Comparison of ENCODE assay signal across 27 mouse cellular contexts in the genomic region with DNA sequence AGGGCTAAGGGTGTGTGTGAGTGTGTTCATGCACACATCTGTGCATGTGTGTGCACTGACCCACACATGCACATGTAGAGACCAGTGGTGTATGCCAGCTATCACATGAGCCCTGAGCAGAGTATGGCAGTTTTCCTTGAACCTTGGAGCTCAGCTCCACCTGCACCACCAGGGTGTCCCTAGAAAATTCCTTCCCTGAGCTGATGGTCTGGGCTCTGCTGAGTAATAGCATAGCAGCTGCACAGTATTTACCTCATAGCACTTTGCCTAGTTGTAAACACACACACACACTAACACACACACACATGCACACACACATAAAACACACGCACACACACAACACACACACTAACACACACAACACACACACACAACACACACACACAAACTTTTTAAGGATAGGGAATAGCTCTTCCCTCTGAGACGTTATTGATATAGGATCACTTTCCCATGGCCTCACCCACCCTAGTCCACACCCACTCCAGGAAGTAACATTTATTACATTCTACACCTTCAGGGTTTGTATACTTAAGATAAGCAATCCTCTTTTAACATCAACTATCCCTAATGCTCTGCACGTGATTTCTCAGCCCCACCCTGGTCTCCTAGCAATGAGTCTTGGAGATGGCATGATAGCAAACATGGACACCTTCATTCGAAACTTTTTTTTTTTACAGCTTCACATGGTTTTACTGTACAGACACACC. TPM values are rescaled to one million over a fixed set of nuclear protein-coding genes. Genes with fewer than 3 reads are reported as not detected.
A peak's percentile ranks its signal among the peaks of the same experiment; 100 is the strongest.
DNase-seq lines count a peak whose midpoint lies in the region; ATAC-seq and TF ChIP-seq lines count a peak whose summit lies in the region.
"Had no signal": no experiment of that assay in that cellular context is flagged by ENCODE, and none has a peak within 500 bp of the region (broad histone marks: within the 10 kb centered on the region; RNA-seq: fewer than 3 reads in every experiment).

No protein-coding gene starts in this region.

- no peaks in the 10 kb centered on the region for H3K79me2 ChIP-seq in MEL (ENCODE audit: control insufficient read depth, insufficient read depth, low read length, poor library complexity)

- H3K9me3 ChIP-seq in MEL (replicated peaks; ENCODE audit: insufficient read depth, low read length), result no peaks in the 10 kb centered on the region
- no peaks in the 10 kb centered on the region for H3K9me3 ChIP-seq in intestine, embryonic 15.5 days
- no peaks in the 10 kb centered on the region for H3K9me3 ChIP-seq in stomach, embryonic 15.5 days
- no peaks in the 10 kb centered on the region for H3K9me3 ChIP-seq in forebrain, embryonic 15.5 days
- H3K9me3 ChIP-seq: hindbrain, embryonic 15.5 days had no signal

- peaks cover 0 to 4% of the 10 kb centered on the region in 2 experiments; a peak in 2 of 4 replicates for H3K4me1 ChIP-seq in MEL (ENCODE audit: control insufficient read depth in 1 of 2, insufficient read depth in 2 of 2, low read length in 2 of 2)
- H3K4me1 ChIP-seq in intestine, embryonic 15.5 days (replicated peaks), result no peaks in the 10 kb centered on the region
- 0 out of 2 replicates have a peak, but pooled peaks cover 3% of the 10 kb centered on the region for H3K4me1 ChIP-seq in stomach, embryonic 15.5 days
- H3K4me1 ChIP-seq in forebrain, embryonic 15.5 days, result no peaks in the 10 kb centered on the region
- H3K4me1 ChIP-seq: embryonic facial prominence, embryonic 12.5 days; embryonic facial prominence, embryonic 15.5 days; heart, embryonic 13.5 days; hindbrain, embryonic 12.5 days; hindbrain, embryonic 15.5 days had no signal

- TF ChIP-seq RAD21 in MEL (IDR thresholded peaks at IDR 0.05; ENCODE audit: low read depth, low read length), result no peak

- H3K36me3 ChIP-seq in MEL (ENCODE audit: control insufficient read depth in 1 of 2, insufficient read depth in 2 of 2, low read length in 2 of 2), result no peaks in the 10 kb centered on the region
- no peaks in the 10 kb centered on the region for H3K36me3 ChIP-seq in intestine, embryonic 15.5 days
- H3K36me3 ChIP-seq in stomach, embryonic 15.5 days, result no peaks in the 10 kb centered on the region
- H3K36me3 ChIP-seq in forebrain, embryonic 15.5 days, result no peaks in the 10 kb centered on the region
- H3K36me3 ChIP-seq: embryonic facial prominence, embryonic 12.5 days; embryonic facial prominence, embryonic 15.5 days; G1E; heart, embryonic 13.5 days; hindbrain, embryonic 12.5 days; hindbrain, embryonic 15.5 days had no signal

- ATAC-seq in intestine, embryonic 15.5 days, result peak; percentile 95
- peak; percentile 80 for ATAC-seq in stomach, embryonic 15.5 days (ENCODE audit: insufficient read depth, low FRiP score, low read depth)
- ATAC-seq in forebrain, embryonic 15.5 days (replicated peaks), result no peak
- ATAC-seq: forebrain, embryonic 16.5 days had no signal

- no peak for DNase-seq in MEL (ENCODE audit: low read depth, low spot score)
- peak; percentile 98 for DNase-seq in large intestine, adult 2 months (ENCODE audit: low read depth, low spot score)
- DNase-seq in right cerebral cortex, postnatal 36 days (ENCODE audit: low spot score in 2 of 2), result no peak
- no peak for DNase-seq in adrenal gland, adult 8-10 months
- no peak for DNase-seq in frontal cortex, postnatal 10 days (ENCODE audit: low spot score in 2 of 2)
- DNase-seq: adrenal gland, adult 2 months; adrenal gland, postnatal 25 days; B cell, adult 2 months; cerebellum, adult 18-20 months; cerebellum, adult 9-10 months; cerebellum, postnatal 14 days; gastrocnemius, postnatal 25 days; heart, adult 18-20 months; heart, postnatal 14 days; kidney, adult 18-20 months had no signal

- H3K4me3 ChIP-seq in MEL (ENCODE audit: control insufficient read depth in 1 of 2, insufficient read depth in 1 of 2, low read depth in 2 of 2, low read length in 2 of 2), result no peak overlapping the region
- no peak overlapping the region for H3K4me3 ChIP-seq in intestine, embryonic 15.5 days (replicated peaks)
- H3K4me3 ChIP-seq in stomach, embryonic 15.5 days (replicated peaks), result no peak overlapping the region
- H3K4me3 ChIP-seq in forebrain, embryonic 15.5 days, result no peak overlapping the region
- H3K4me3 ChIP-seq: embryonic facial prominence, embryonic 12.5 days; embryonic facial prominence, embryonic 15.5 days; heart, embryonic 13.5 days; hindbrain, embryonic 12.5 days; hindbrain, embryonic 15.5 days had no signal

- no peak for TF ChIP-seq CTCF in MEL (IDR thresholded peaks at IDR 0.05 in 2 of 3, conservative IDR thresholded peaks at IDR 0.05 in 1 of 3; ENCODE audit: control insufficient read depth in 1 of 3, insufficient read depth in 1 of 3, low read depth in 2 of 3, low read length in 3 of 3, poor library complexity in 1 of 3, severe bottlenecking in 1 of 3)

- no peak for TF ChIP-seq EP300 in MEL (IDR thresholded peaks at IDR 0.05; ENCODE audit: low read depth in 1 of 2, low read length in 2 of 2)

- no peak overlapping the region for H3K9ac ChIP-seq in MEL (ENCODE audit: control insufficient read depth, low read depth, low read length, poor library complexity, severe bottlenecking)
- no peak overlapping the region for H3K9ac ChIP-seq in intestine, embryonic 15.5 days
- H3K9ac ChIP-seq in stomach, embryonic 15.5 days, result no peak overlapping the region
- H3K9ac ChIP-seq in forebrain, embryonic 15.5 days (replicated peaks), result no peak overlapping the region
- H3K9ac ChIP-seq: embryonic facial prominence, embryonic 12.5 days; embryonic facial prominence, embryonic 15.5 days; heart, embryonic 13.5 days; hindbrain, embryonic 12.5 days; hindbrain, embryonic 15.5 days had no signal

- H3K27ac ChIP-seq in MEL (ENCODE audit: control insufficient read depth, low read depth, low read length), result no peak overlapping the region
- no peak overlapping the region for H3K27ac ChIP-seq in intestine, embryonic 15.5 days
- H3K27ac ChIP-seq in stomach, embryonic 15.5 days, result peak overlapping the region; percentile 7; the same call in 1 of the 2 replicates
- no peak overlapping the region for H3K27ac ChIP-seq in forebrain, embryonic 15.5 days (replicated peaks)
- H3K27ac ChIP-seq: embryonic facial prominence, embryonic 12.5 days; embryonic facial prominence, embryonic 15.5 days; heart, embryonic 13.5 days; hindbrain, embryonic 12.5 days; hindbrain, embryonic 15.5 days had no signal

- H3K4me2 ChIP-seq in intestine, embryonic 15.5 days (replicated peaks), result no peak overlapping the region
- no peak overlapping the region for H3K4me2 ChIP-seq in stomach, embryonic 15.5 days
- H3K4me2 ChIP-seq in forebrain, embryonic 15.5 days (replicated peaks), result no peak overlapping the region
- H3K4me2 ChIP-seq: embryonic facial prominence, embryonic 12.5 days; embryonic facial prominence, embryonic 15.5 days; heart, embryonic 13.5 days; hindbrain, embryonic 12.5 days; hindbrain, embryonic 15.5 days had no signal

- H3K27me3 ChIP-seq in MEL (ENCODE audit: control insufficient read depth in 1 of 2, insufficient read depth in 2 of 2, low read length in 2 of 2), result no peaks in the 10 kb centered on the region
- peaks cover 7% of the 10 kb centered on the region for H3K27me3 ChIP-seq in intestine, embryonic 15.5 days (replicated peaks)
- H3K27me3 ChIP-seq in stomach, embryonic 15.5 days (replicated peaks), result 0 out of 2 replicates have a peak, but pooled peaks cover 3% of the 10 kb centered on the region
- no peaks in the 10 kb centered on the region for H3K27me3 ChIP-seq in forebrain, embryonic 15.5 days
- H3K27me3 ChIP-seq: hindbrain, embryonic 15.5 days had no signal

- no peak for TF ChIP-seq POLR2A in MEL (IDR thresholded peaks at IDR 0.05; ENCODE audit: control insufficient read depth in 1 of 2, insufficient read depth in 1 of 2, low read depth in 1 of 2, low read length in 2 of 2, poor library complexity in 1 of 2)

- WGBS in intestine, embryonic 15.5 days, result 46% methylated on average over 4 of the region's 4 CpGs
- whole genome bisulfite sequencing in large intestine, adult 2 months, result 19% methylated on average over 4 of the region's 4 CpGs
- WGBS in stomach, embryonic 15.5 days, result 52% methylated on average over 4 of the region's 4 CpGs
- 74% methylated on average over 4 of the region's 4 CpGs for WGBS in forebrain, embryonic 15.5 days

TF ChIP-seq in MEL, 35 proteins besides CTCF, POLR2A, EP300 and RAD21 (continues in another document):
- peak; percentile 55; the same call in 1 of the 2 replicates for TF ChIP-seq BHLHE40 (IDR thresholded peaks at IDR 0.05; ENCODE audit: borderline replicate concordance, low read depth, low read length)

RNA-seq across cellular contexts. Expression of a gene that starts 13.3 kb away (rescaled TPM):
- 10.1 and 13.2 TPM in 2 replicates for total RNA-seq in MEL (2012; rRNA removed)
- polyA plus RNA-seq in MEL (2012; ENCODE audit: insufficient read depth in 1 of 2, insufficient read length in 2 of 2, low read depth in 1 of 2, low replicate concordance in 2 of 2, missing spikeins in 1 of 2), result 1 to 10 TPM in 1 of 2 experiments, not detected in 1; 5.8 TPM
- 12.1 and 12.4 TPM in 2 replicates for polyA plus RNA-seq in intestine, embryonic 15.5 days (2015; fragmentation: Nextera tagmentation; extraction: Ambion mirVana)
- polyA plus RNA-seq in large intestine, adult 2 months (2012; rRNA removed), result 21.4 and 23.4 TPM in 2 replicates
- polyA plus RNA-seq in stomach, embryonic 15.5 days (2015; fragmentation: Nextera tagmentation; extraction: Ambion mirVana), result 13.1 and 21.2 TPM in 2 replicates
- polyA plus RNA-seq in forebrain, embryonic 15.5 days (2015; fragmentation: Nextera tagmentation; extraction: Ambion mirVana), result 8.9 and 10.1 TPM in 2 replicates
- total RNA-seq in adrenal gland, adult 8-10 months (2022), result 10 to 100 TPM in 2 of 4 experiments, 1 to 10 TPM in 2; 8.2 to 19.6 (median 12.7) TPM

RNA-seq across cellular contexts. Expression of a gene that starts 22.0 kb away (rescaled TPM):
- 0.12 and 0.13 TPM in 2 replicates for total RNA-seq in MEL (2012; rRNA removed)
- polyA plus RNA-seq in MEL (2012; ENCODE audit: insufficient read depth in 1 of 2, insufficient read length in 2 of 2, low read depth in 1 of 2, low replicate concordance in 2 of 2, missing spikeins in 1 of 2), result 1 to 10 TPM in 1 of 2 experiments, not detected in 1; 1.3 TPM
- polyA plus RNA-seq in intestine, embryonic 15.5 days (2015; fragmentation: Nextera tagmentation; extraction: Ambion mirVana), result 0.52 and 0.54 TPM in 2 replicates
- polyA plus RNA-seq in large intestine, adult 2 months (2012; rRNA removed), result 0.58 and 0.73 TPM in 2 replicates
- 0.63 and 1.5 TPM in 2 replicates for polyA plus RNA-seq in stomach, embryonic 15.5 days (2015; fragmentation: Nextera tagmentation; extraction: Ambion mirVana)
- 3.1 and 3.7 TPM in 2 replicates for polyA plus RNA-seq in forebrain, embryonic 15.5 days (2015; fragmentation: Nextera tagmentation; extraction: Ambion mirVana)
- 1 to 10 TPM; 3.9 to 7.0 (median 4.5) TPM for total RNA-seq in adrenal gland, adult 8-10 months (2022)
- total RNA-seq: CH12.LX; common myeloid progenitor, adult 5-6 weeks had no signal
- polyA plus RNA-seq: G1E had no signal

RNA-seq across cellular contexts. Expression of a gene that starts 51.9 kb away (rescaled TPM):
- total RNA-seq in MEL (2012; rRNA removed), result 107 and 115 TPM in 2 replicates
- 100 to 1,000 TPM in 1 of 2 experiments, 10 to 100 TPM in 1; 53.8 to 135 TPM for polyA plus RNA-seq in MEL (2012; ENCODE audit: insufficient read depth in 1 of 2, insufficient read length in 2 of 2, low read depth in 1 of 2, low replicate concordance in 2 of 2, missing spikeins in 1 of 2)
- polyA plus RNA-seq in intestine, embryonic 15.5 days (2015; fragmentation: Nextera tagmentation; extraction: Ambion mirVana), result 56.4 and 61.4 TPM in 2 replicates
- 72.5 and 87.3 TPM in 2 replicates for polyA plus RNA-seq in large intestine, adult 2 months (2012; rRNA removed)
- polyA plus RNA-seq in stomach, embryonic 15.5 days (2015; fragmentation: Nextera tagmentation; extraction: Ambion mirVana), result 34.9 and 39.8 TPM in 2 replicates
- polyA plus RNA-seq in forebrain, embryonic 15.5 days (2015; fragmentation: Nextera tagmentation; extraction: Ambion mirVana), result 11.9 and 12.5 TPM in 2 replicates
- total RNA-seq in adrenal gland, adult 8-10 months (2022), result 100 to 1,000 TPM; 198 to 241 (median 220) TPM
